Mouse (Mus musculus): ENCODE measurements around the gene Chrm3.

DNA sequence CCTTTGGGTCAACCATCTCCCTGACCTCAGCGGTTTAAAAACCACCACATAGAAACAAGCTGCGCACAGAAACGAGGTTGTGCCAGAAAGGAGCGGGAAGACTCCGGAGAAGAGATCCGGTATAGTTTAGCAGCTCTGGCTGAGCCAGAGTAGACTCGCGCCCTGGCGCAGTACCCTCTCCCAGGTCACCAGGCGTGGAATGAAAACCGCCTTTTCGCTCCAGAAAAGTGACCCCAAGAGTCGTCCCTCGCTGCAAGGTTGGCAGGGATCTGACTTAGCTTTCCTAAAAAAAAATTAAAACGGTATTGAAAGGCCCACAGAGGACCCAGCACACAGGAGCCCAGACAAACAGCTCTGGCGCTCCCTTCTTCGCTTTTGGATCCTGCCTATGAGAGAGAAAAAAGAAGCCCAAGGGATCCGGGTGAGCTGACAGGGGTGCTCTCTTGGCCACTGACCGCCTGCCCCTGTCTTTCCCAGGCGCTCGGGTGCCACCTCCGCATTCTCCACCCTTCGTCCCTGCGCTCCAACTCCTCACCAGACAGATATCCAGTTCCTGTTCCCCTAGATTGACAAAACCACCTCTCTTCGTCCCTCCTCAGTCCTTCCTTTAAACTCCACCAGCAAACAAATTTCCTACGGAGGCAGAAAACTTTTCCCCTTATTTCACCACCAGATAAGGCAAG lies 990 bp downstream of the Chrm3 start:
- TF ChIP-seq POLR2A (IDR thresholded peaks at IDR 0.05; ENCODE audit: insufficient read depth, low read depth, low read length) (no peak), EP300 (IDR thresholded peaks at IDR 0.05; ENCODE audit: insufficient read depth, low read depth, low read length) (no peak)
